Mouse (Mus musculus) E14TG2a.4 (cell line): Measurements from ENCODE around the gene Gm20388.

Experiments
- H3K27me3 ChIP-seq: 2 replicates; pipeline ENCODE4 v1.6.1; 2014; ENCODE audit warnings: low read length, control low read depth; ENCODE audit not compliant: insufficient read depth
- H3K36me3 ChIP-seq: 2 replicates; pipeline ENCODE4 v1.6.1; 2014; ENCODE audit warnings: low read length, control low read depth; ENCODE audit not compliant: insufficient read depth
- H3K4me1 ChIP-seq: replicated peaks from 2 replicates; pipeline ENCODE4 v1.6.1; 2014; ENCODE audit warnings: low read depth, low read length, control low read depth
- H3K4me3 ChIP-seq: replicated peaks from 2 replicates; pipeline ENCODE4 v1.5.1; 2014; ENCODE audit warnings: mild to moderate bottlenecking, low read length
- H3K9me3 ChIP-seq: 2 replicates; pipeline ENCODE4 v1.6.1; 2014; ENCODE audit warnings: low read length, control low read depth
- CTCF ChIP-seq: conservative IDR thresholded peaks from 2 replicates; pipeline ENCODE4 v1.5.1; 2014; ENCODE audit warnings: low read length
- NANOG ChIP-seq: IDR thresholded peaks from 2 replicates; pipeline ENCODE4 v1.6.1; 2014; ENCODE audit warnings: borderline replicate concordance, low read length, mixed read lengths
- POU5F1 ChIP-seq: IDR thresholded peaks from 2 replicates; pipeline ENCODE4 v1.6.1; 2014; ENCODE audit warnings: low read length, borderline replicate concordance

The Gm20388 gene

DNA sequence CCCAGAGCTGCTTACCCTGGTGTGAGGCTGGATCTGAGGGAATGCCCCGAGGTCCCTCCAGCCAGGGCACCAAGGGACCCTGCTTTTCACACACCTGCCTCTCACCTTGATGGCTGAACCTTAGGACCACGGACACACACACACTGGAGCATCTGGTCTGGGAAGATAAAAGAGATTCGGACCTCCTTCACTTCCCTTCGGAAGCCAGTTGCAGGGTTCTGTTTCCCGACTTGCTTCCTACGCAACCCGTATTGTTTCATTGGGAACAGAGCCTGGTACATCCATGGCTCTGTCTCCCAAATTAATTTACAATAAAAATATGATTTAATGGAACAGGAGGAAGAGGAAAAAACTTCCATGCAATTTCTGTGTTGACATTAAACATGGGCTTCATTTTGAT is 966.4 kb downstream of the Gm20388 start:
- Histone ChIP-seq H3K27me3 (peaks cover 50% of the 10 kb centered on the region), H3K9me3 (no peaks in the 10 kb centered on the region), H3K36me3 (no peaks in the 10 kb centered on the region), H3K4me1 (no peaks in the 10 kb centered on the region), H3K4me3 (no peak overlapping the region)
- no peak for TF ChIP-seq CTCF
- no peak for TF ChIP-seq POU5F1
- TF ChIP-seq NANOG = no peak

DNA sequence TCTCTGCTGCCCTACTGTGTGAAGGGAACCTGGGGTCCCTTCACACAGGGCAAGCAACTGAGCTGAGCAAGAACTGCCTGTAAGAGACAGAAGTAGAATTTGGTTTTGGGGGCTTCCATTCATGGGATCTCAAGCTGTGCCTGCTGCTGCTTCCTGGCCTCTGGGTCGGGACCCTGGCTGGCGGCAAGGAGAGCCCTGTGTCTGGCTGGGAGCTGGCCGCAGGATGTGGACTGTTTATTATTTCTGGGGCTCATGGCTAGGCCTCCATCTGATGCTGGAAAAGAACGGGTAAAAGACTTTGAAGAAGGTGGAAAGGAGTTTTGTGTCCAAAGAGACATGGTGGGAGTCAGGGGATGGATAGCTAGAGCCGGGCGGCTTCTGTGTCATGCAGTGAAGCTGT is 969.3 kb downstream of the Gm20388 start:
- no peak overlapping the region for H3K4me3 ChIP-seq
- H3K4me1 ChIP-seq = peaks cover 15% of the 10 kb centered on the region; the same call in 1 of the 2 replicates
- peaks cover 71% of the 10 kb centered on the region for H3K27me3 ChIP-seq
- no peaks in the 10 kb centered on the region for H3K36me3 ChIP-seq
- TF ChIP-seq POU5F1 = no peak
- no peak for TF ChIP-seq CTCF
- TF ChIP-seq NANOG = no peak
- H3K9me3 ChIP-seq = no peaks in the 10 kb centered on the region

DNA sequence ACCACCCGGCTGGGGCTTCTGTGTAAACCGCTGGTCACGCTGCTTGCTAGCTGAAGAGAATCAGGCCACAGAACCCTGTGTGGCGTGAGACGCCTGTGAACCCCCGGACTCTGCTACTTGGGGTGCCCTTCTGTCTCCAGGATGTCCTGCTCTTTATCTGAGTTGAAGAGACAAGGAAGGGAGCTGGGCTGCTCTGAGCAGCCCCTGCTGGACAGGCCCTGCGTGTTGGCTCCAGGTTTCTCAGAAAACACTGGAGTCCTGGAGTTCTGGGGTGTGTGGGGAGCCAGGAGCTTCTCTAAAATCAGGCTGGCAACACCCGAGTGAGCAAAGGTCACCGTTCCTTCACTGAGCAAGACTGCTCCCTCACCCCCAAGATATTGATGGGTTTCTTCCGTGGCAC is 971.0 kb downstream of the Gm20388 start:
- H3K4me1 ChIP-seq = peaks cover 15% of the 10 kb centered on the region; the same call in 1 of the 2 replicates
- no peak overlapping the region for H3K4me3 ChIP-seq
- TF ChIP-seq POU5F1 = no peak
- no peak for TF ChIP-seq NANOG
- no peak for TF ChIP-seq CTCF
- no peaks in the 10 kb centered on the region for H3K36me3 ChIP-seq
- peaks cover 86% of the 10 kb centered on the region for H3K27me3 ChIP-seq
- H3K9me3 ChIP-seq = no peaks in the 10 kb centered on the region

DNA sequence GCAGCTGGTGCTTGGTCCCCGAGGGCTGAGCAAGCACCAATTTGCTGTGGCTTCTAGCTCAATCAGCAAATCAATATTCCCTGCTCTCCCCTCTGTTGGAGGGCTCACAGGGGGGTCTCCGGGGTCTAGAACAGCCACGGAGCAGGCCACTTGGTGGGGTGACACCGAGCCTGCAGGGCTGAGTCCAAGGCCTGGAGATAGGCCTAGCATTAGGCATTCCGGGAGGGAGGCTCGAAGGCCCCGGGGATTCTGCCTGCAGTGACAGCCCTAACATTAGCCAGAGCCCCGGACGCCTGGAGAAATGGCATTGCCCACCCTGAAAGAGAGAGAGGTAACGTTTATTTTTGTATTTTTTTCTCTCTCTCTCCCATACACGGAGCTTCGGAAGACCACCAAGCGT is 972.0 kb downstream of the Gm20388 start:
- TF ChIP-seq CTCF (no peak), NANOG (no peak), POU5F1 (no peak)
- Histone ChIP-seq H3K36me3 (no peaks in the 10 kb centered on the region), H3K4me3 (no peak overlapping the region), H3K9me3 (no peaks in the 10 kb centered on the region), H3K27me3 (peaks cover 91% of the 10 kb centered on the region), H3K4me1 (peaks cover 23% of the 10 kb centered on the region)

DNA sequence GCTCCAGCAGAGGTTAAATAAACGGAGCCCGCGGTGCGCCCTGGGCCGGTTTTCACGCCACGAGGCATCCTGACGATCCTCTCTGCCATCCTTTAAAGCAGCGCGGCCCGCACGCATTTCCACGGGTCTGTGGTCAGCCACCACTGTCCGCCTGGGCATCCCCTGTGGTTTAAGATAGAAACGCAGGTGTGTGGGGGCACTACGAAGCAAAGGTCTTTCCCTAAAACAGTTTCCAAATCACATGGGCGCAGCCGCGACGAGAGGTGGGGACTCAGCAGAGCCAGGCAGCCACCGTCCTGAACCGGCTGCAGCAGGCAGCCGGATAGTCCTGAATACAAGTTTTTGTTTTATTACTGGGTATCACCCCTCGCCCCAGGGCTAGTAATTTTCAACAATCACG is 972.7 kb downstream of the Gm20388 start:
- Histone ChIP-seq H3K4me3 (peak overlapping the region; percentile 51), H3K9me3 (no peaks in the 10 kb centered on the region), H3K4me1 (peaks cover 27% of the 10 kb centered on the region), H3K27me3 (peaks cover 90% of the 10 kb centered on the region), H3K36me3 (no peaks in the 10 kb centered on the region)
- no peak for TF ChIP-seq NANOG

DNA sequence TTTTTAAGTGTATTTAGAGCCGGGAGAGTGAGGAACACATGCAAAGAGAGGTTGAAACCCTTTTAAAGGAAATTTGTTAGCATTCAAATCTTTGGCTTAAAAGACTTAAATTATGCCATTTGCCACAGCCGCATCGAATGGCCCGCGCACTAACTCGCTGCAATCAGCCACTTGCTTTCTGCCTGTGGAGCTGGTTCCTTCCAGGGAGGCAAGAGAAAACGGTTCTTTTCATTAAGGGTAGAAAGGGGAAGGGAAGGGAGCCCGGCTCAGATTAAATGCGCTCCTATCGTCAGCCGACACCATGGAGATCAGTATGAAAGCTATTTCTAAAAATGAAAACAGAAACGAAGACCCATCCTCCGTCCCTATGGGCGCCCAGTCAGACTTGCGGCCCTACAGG is 973.2 kb downstream of the Gm20388 start:
- H3K36me3 ChIP-seq = no peaks in the 10 kb centered on the region
- peaks cover 27% of the 10 kb centered on the region for H3K4me1 ChIP-seq
- H3K4me3 ChIP-seq = no peak overlapping the region
- peaks cover 90% of the 10 kb centered on the region for H3K27me3 ChIP-seq
- TF ChIP-seq CTCF (no peak), NANOG (no peak), POU5F1 (no peak)
- no peaks in the 10 kb centered on the region for H3K9me3 ChIP-seq

DNA sequence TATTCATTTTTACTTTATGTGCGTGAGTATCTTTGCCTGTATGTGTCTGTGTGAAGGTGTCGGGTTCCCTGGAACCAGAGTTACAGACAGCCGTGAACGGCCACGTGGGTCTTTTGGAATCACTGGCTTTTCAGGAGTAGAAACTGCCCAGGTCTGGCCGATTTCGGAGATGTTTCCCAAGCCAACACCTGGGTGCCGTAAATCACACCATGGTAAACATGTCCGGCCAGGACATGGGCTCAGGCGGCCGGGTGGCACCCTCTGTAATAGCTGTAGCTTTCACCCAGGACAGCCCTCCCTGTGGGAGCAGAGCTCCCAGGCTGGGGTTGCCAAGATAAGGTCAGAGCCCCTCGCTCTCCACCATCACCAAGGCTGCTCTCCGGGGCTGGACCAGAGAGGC is 974.2 kb downstream of the Gm20388 start:
- Histone ChIP-seq H3K4me3 (no peak overlapping the region), H3K27me3 (peaks cover 92% of the 10 kb centered on the region), H3K4me1 (peaks cover 30% of the 10 kb centered on the region), H3K9me3 (no peaks in the 10 kb centered on the region), H3K36me3 (no peaks in the 10 kb centered on the region)
- TF ChIP-seq CTCF = no peak
- TF ChIP-seq NANOG = no peak
- TF ChIP-seq POU5F1 = no peak

DNA sequence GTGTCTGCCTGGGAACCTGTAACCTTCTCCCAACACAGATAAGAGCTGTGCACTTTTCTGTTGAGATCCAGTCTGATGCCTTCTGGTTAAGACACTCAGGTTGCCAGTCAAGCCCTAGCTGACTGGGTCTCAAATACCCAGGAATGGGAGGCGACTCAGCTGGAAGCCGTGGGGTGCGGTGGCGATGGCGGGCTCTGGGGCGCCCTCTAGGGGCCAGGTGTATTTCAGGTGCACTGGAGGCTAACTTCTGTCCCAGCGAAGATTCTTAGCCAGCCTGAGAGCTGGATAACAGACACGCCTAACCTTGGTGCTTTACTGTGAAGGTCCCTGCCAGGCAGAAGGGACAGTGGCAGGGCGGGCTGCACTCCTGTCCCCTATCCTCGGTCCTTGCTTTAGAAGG is 976.6 kb downstream of the Gm20388 start:
- Histone ChIP-seq H3K4me1 (peaks cover 40% of the 10 kb centered on the region), H3K9me3 (no peaks in the 10 kb centered on the region), H3K27me3 (peaks cover 83% of the 10 kb centered on the region), H3K4me3 (0 out of 2 replicates have a peak overlapping the region, but pooled peaks have one; percentile 20), H3K36me3 (no peaks in the 10 kb centered on the region)
- TF ChIP-seq CTCF (peak; percentile 78), NANOG (no peak)

DNA sequence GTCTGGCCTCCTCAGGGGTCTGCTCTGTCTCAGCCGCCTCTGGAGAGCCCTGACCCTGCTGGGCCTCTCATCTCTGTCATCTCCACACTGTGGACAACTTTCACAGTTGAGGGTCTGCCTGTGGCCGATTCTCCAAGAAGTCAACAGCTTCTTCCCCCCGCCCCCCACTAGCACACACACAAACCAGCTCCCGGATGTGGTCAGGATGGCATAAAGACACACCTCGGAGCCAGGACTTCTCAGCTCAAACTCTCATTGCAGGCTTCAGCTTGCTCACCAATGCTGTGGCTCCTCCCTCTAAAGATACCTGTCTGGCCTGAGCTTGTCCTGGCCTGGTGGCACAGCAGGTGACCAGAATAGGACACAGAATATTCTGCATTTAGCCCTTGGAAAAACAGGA is 977.4 kb downstream of the Gm20388 start:
- peaks cover 40% of the 10 kb centered on the region for H3K4me1 ChIP-seq
- no peaks in the 10 kb centered on the region for H3K36me3 ChIP-seq
- no peak overlapping the region for H3K4me3 ChIP-seq
- H3K9me3 ChIP-seq = no peaks in the 10 kb centered on the region
- TF ChIP-seq NANOG (no peak), POU5F1 (no peak), CTCF (no peak)
- H3K27me3 ChIP-seq = peaks cover 83% of the 10 kb centered on the region
